In genomic region chr13:22007121-22007510, GRCm38 (mm10) we compare ENCODE assay signal across 10 mouse cellular contexts. TPM values are rescaled to one million over a fixed set of nuclear protein-coding genes. Genes with fewer than 3 reads are reported as not detected.
DNase-seq lines count a peak whose midpoint lies in the region; ATAC-seq lines count a peak whose summit lies in the region.
"Had no signal": no experiment of that assay in that cellular context is flagged by ENCODE, and none has a peak within 500 bp of the region (broad histone marks: within the 10 kb centered on the region; RNA-seq: fewer than 3 reads in every experiment).

No protein-coding gene starts in this region.

- H3K4me3 ChIP-seq in heart, embryonic 13.5 days, result peak overlapping the region; percentile 70
- peak overlapping the region; percentile 58 for H3K4me3 ChIP-seq in brown adipose tissue, adult 24 weeks (ENCODE audit: insufficient read depth, low read depth, low read length)
- H3K4me3 ChIP-seq in hindbrain, embryonic 14.5 days (replicated peaks; ENCODE audit: low read length), result peak overlapping the region; percentile 35
- peak overlapping the region; percentile 46 for H3K4me3 ChIP-seq in midbrain, embryonic 13.5 days (replicated peaks)

- H3K27me3 ChIP-seq in heart, embryonic 13.5 days (replicated peaks), result peaks cover 97% of the 10 kb centered on the region
- H3K27me3 ChIP-seq in hindbrain, embryonic 14.5 days (ENCODE audit: control insufficient read depth, insufficient read depth, low read length), result peaks cover 97% of the 10 kb centered on the region
- peaks cover 97% of the 10 kb centered on the region for H3K27me3 ChIP-seq in midbrain, embryonic 13.5 days

- H3K9me3 ChIP-seq in heart, embryonic 13.5 days, result no peaks in the 10 kb centered on the region
- no peaks in the 10 kb centered on the region for H3K9me3 ChIP-seq in hindbrain, embryonic 14.5 days (ENCODE audit: control insufficient read depth, low read length)
- H3K9me3 ChIP-seq in midbrain, embryonic 13.5 days, result no peaks in the 10 kb centered on the region

- no peak for DNase-seq in heart, postnatal 14 days
- DNase-seq in hindbrain, embryonic 14.5 days (ENCODE audit: low spot score), result no peak
- DNase-seq in frontal cortex, postnatal 25 days (ENCODE audit: low spot score in 2 of 2), result no peak
- DNase-seq in spleen, adult 18-20 months, result no peak
- DNase-seq: right cerebral cortex, postnatal 14 days had no signal

- no peak for ATAC-seq in heart, embryonic 13.5 days (ENCODE audit: extremely low read depth, insufficient number of reproducible peaks, low FRiP score, low TSS enrichment)
- no peak for ATAC-seq in hindbrain, embryonic 14.5 days (ENCODE audit: low FRiP score)
- no peak for ATAC-seq in midbrain, embryonic 13.5 days
- no peak for ATAC-seq in erythroid progenitor cell, adult 5-6 weeks (replicated peaks; ENCODE audit: low FRiP score, poor library complexity, severe bottlenecking)

- H3K4me2 ChIP-seq in heart, embryonic 13.5 days, result peak overlapping the region; percentile 98
- H3K4me2 ChIP-seq in hindbrain, embryonic 14.5 days (replicated peaks), result peak overlapping the region; percentile 79
- peak overlapping the region; percentile 84 for H3K4me2 ChIP-seq in midbrain, embryonic 13.5 days (replicated peaks)

- H3K9ac ChIP-seq in heart, embryonic 13.5 days, result peak overlapping the region; percentile 78
- H3K9ac ChIP-seq in hindbrain, embryonic 14.5 days, result no peak overlapping the region
- no peak overlapping the region for H3K9ac ChIP-seq in midbrain, embryonic 13.5 days (replicated peaks)

- H3K4me1 ChIP-seq in heart, embryonic 13.5 days, result peaks cover 19% of the 10 kb centered on the region
- H3K4me1 ChIP-seq in brown adipose tissue, adult 24 weeks (ENCODE audit: control insufficient read depth, insufficient read depth, insufficient read length, low read length), result no peaks in the 10 kb centered on the region
- H3K4me1 ChIP-seq in hindbrain, embryonic 14.5 days (replicated peaks; ENCODE audit: control insufficient read depth, insufficient read depth, low read length), result peaks cover 15% of the 10 kb centered on the region
- H3K4me1 ChIP-seq in midbrain, embryonic 13.5 days (replicated peaks), result peaks cover 19% of the 10 kb centered on the region

- WGBS in heart, embryonic 13.5 days, result 2% methylated on average over 18 of the region's 18 CpGs
- WGBS in hindbrain, embryonic 14.5 days, result 2% methylated on average over 18 of the region's 18 CpGs
- 2% methylated on average over 18 of the region's 18 CpGs for WGBS in midbrain, embryonic 13.5 days

- no peak overlapping the region for H3K27ac ChIP-seq in heart, embryonic 13.5 days (replicated peaks)
- no peak overlapping the region for H3K27ac ChIP-seq in brown adipose tissue, adult 24 weeks (replicated peaks; ENCODE audit: low read depth, low read length)
- no peak overlapping the region for H3K27ac ChIP-seq in hindbrain, embryonic 14.5 days
- H3K27ac ChIP-seq in midbrain, embryonic 13.5 days, result no peak overlapping the region

- intact Hi-C loops in heart, postnatal 14 days (cut with DNase I), result no loop called here

- no peaks in the 10 kb centered on the region for H3K36me3 ChIP-seq in heart, embryonic 13.5 days
- H3K36me3 ChIP-seq in hindbrain, embryonic 14.5 days (replicated peaks; ENCODE audit: control insufficient read depth, insufficient read depth), result no peaks in the 10 kb centered on the region
- no peaks in the 10 kb centered on the region for H3K36me3 ChIP-seq in midbrain, embryonic 13.5 days

RNA-seq across cellular contexts. Expression of gene Prss16, which starts 2.4 kb away (rescaled TPM):
- polyA plus RNA-seq in heart, embryonic 13.5 days (2015; fragmentation: Nextera tagmentation; extraction: Ambion mirVana), result 0.59 and 3.3 TPM in 2 replicates
- total RNA-seq in heart, postnatal 14 days (2021), result 10 to 100 TPM in 1 of 2 experiments, not detected in 1; 11.6 TPM
- not detected in 2 replicates for polyA plus RNA-seq in brown adipose tissue, adult 24 weeks (2012; ENCODE audit: insufficient read depth, insufficient read length, missing spikeins)
- polyA plus RNA-seq in hindbrain, embryonic 14.5 days (2014; fragmentation: Nextera tagmentation; extraction: Ambion mirVana), result not detected in 2 replicates
- polyA plus RNA-seq in midbrain, embryonic 13.5 days (2015; fragmentation: Nextera tagmentation; extraction: Ambion mirVana), result not detected in 2 replicates
- total RNA-seq in erythroid progenitor cell, adult 5-6 weeks (2015; ENCODE audit: low replicate concordance), result 4.0 TPM in 1 of 2 replicates, not detected in the other
- not detected in 2 replicates for total RNA-seq in erythroid progenitor cell, adult 5-6 weeks (2017; ENCODE audit: low replicate concordance)

RNA-seq across cellular contexts. Expression of gene Pom121l2, which starts 26.1 kb away (rescaled TPM):
- 0.05 and 0.07 TPM in 2 replicates for polyA plus RNA-seq in heart, embryonic 13.5 days (2015; fragmentation: Nextera tagmentation; extraction: Ambion mirVana)
- not detected for total RNA-seq in heart, postnatal 14 days (2021)
- polyA plus RNA-seq in brown adipose tissue, adult 24 weeks (2012; ENCODE audit: insufficient read depth, insufficient read length, missing spikeins), result not detected in 2 replicates
- not detected in 2 replicates for polyA plus RNA-seq in hindbrain, embryonic 14.5 days (2014; fragmentation: Nextera tagmentation; extraction: Ambion mirVana)
- polyA plus RNA-seq in midbrain, embryonic 13.5 days (2015; fragmentation: Nextera tagmentation; extraction: Ambion mirVana), result not detected in 2 replicates
- not detected in 2 replicates for total RNA-seq in erythroid progenitor cell, adult 5-6 weeks (2015; ENCODE audit: low replicate concordance)
- not detected in 2 replicates for total RNA-seq in erythroid progenitor cell, adult 5-6 weeks (2017; ENCODE audit: low replicate concordance)
- total RNA-seq: left cerebral cortex, adult 8-10 months had no signal

RNA-seq across cellular contexts. Expression of gene Hist1h2ah, which starts 28.3 kb away (rescaled TPM):
- polyA plus RNA-seq in heart, embryonic 13.5 days (2015; fragmentation: Nextera tagmentation; extraction: Ambion mirVana), result 4.1 and 11.0 TPM in 2 replicates
- total RNA-seq in heart, postnatal 14 days (2021), result 100 to 1,000 TPM in 1 of 2 experiments, 10 to 100 TPM in 1; 69.3 to 132 TPM
- not detected in 2 replicates for polyA plus RNA-seq in brown adipose tissue, adult 24 weeks (2012; ENCODE audit: insufficient read depth, insufficient read length, missing spikeins)
- polyA plus RNA-seq in hindbrain, embryonic 14.5 days (2014; fragmentation: Nextera tagmentation; extraction: Ambion mirVana), result 8.0 TPM in 1 of 2 replicates, not detected in the other
- polyA plus RNA-seq in midbrain, embryonic 13.5 days (2015; fragmentation: Nextera tagmentation; extraction: Ambion mirVana), result 6.2 TPM in 1 of 2 replicates, not detected in the other
- total RNA-seq in erythroid progenitor cell, adult 5-6 weeks (2015; ENCODE audit: low replicate concordance), result 4.6 TPM in 1 of 2 replicates, not detected in the other
- total RNA-seq in erythroid progenitor cell, adult 5-6 weeks (2017; ENCODE audit: low replicate concordance), result 2,615 and 4,600 TPM in 2 replicates

RNA-seq across cellular contexts. Expression of gene Hist1h2bk, which starts 28.6 kb away (rescaled TPM):
- polyA plus RNA-seq in heart, embryonic 13.5 days (2015; fragmentation: Nextera tagmentation; extraction: Ambion mirVana), result 3.1 and 3.4 TPM in 2 replicates
- 100 to 1,000 TPM in 1 of 2 experiments, 10 to 100 TPM in 1; 67.9 to 160 TPM for total RNA-seq in heart, postnatal 14 days (2021)
- not detected in 2 replicates for polyA plus RNA-seq in brown adipose tissue, adult 24 weeks (2012; ENCODE audit: insufficient read depth, insufficient read length, missing spikeins)
- polyA plus RNA-seq in hindbrain, embryonic 14.5 days (2014; fragmentation: Nextera tagmentation; extraction: Ambion mirVana), result 1.5 and 1.6 TPM in 2 replicates
- 4.0 and 5.5 TPM in 2 replicates for polyA plus RNA-seq in midbrain, embryonic 13.5 days (2015; fragmentation: Nextera tagmentation; extraction: Ambion mirVana)
- total RNA-seq in erythroid progenitor cell, adult 5-6 weeks (2015; ENCODE audit: low replicate concordance), result 206 and 707 TPM in 2 replicates
- 2,593 and 2,906 TPM in 2 replicates for total RNA-seq in erythroid progenitor cell, adult 5-6 weeks (2017; ENCODE audit: low replicate concordance)

RNA-seq across cellular contexts. Expression of gene Hist1h4i, which starts 34.0 kb away (rescaled TPM):
- 10.8 and 11.3 TPM in 2 replicates for polyA plus RNA-seq in heart, embryonic 13.5 days (2015; fragmentation: Nextera tagmentation; extraction: Ambion mirVana)
- 10 to 100 TPM; 29.6 to 55.4 TPM for total RNA-seq in heart, postnatal 14 days (2021)
- 1.9 and 6.6 TPM in 2 replicates for polyA plus RNA-seq in brown adipose tissue, adult 24 weeks (2012; ENCODE audit: insufficient read depth, insufficient read length, missing spikeins)
- 6.0 and 6.2 TPM in 2 replicates for polyA plus RNA-seq in hindbrain, embryonic 14.5 days (2014; fragmentation: Nextera tagmentation; extraction: Ambion mirVana)
- 18.1 and 20.1 TPM in 2 replicates for polyA plus RNA-seq in midbrain, embryonic 13.5 days (2015; fragmentation: Nextera tagmentation; extraction: Ambion mirVana)
- total RNA-seq in erythroid progenitor cell, adult 5-6 weeks (2015; ENCODE audit: low replicate concordance), result 116 and 173 TPM in 2 replicates
- 364 and 489 TPM in 2 replicates for total RNA-seq in erythroid progenitor cell, adult 5-6 weeks (2017; ENCODE audit: low replicate concordance)
